Mouse (Mus musculus): ENCODE measurements around the gene Gpr153.
A peak's percentile ranks its signal among the peaks of the same experiment; 100 is the strongest.

Gpr153 gene

GRCm38 (mm10) chr4:152287317-152288120 is 13.5 kb downstream of the Gpr153 start:
- DNase-seq (ENCODE audit: low spot score) = no peak

- DNase-seq (ENCODE audit: low spot score) = no peak
These were observed 14.4 kb downstream of the Gpr153 start for GRCm38 (mm10) chr4:152288398-152288945.

- DNase-seq (ENCODE audit: low spot score) = peak; percentile 73
These were observed 16.4 kb downstream of the Gpr153 start for GRCm38 (mm10) chr4:152290385-152290784.

GRCm38 (mm10) chr4:152290991-152291390 is 17.0 kb downstream of the Gpr153 start:
- no peak for DNase-seq (ENCODE audit: low spot score)

GRCm38 (mm10) chr4:152291562-152291961 is 17.5 kb downstream of the Gpr153 start, which contains the start of gene Hes3:
Gene Hes3, minus strand, starts transcription at chr4:152291662.
- no peak for DNase-seq (ENCODE audit: low spot score)

- no peak for DNase-seq (ENCODE audit: low spot score)
These were observed 18.2 kb downstream of the Gpr153 start for GRCm38 (mm10) chr4:152292102-152292765.

- DNase-seq (ENCODE audit: low spot score) = no peak
These were observed 20.3 kb downstream of the Gpr153 start for GRCm38 (mm10) chr4:152294188-152294929.

DNA sequence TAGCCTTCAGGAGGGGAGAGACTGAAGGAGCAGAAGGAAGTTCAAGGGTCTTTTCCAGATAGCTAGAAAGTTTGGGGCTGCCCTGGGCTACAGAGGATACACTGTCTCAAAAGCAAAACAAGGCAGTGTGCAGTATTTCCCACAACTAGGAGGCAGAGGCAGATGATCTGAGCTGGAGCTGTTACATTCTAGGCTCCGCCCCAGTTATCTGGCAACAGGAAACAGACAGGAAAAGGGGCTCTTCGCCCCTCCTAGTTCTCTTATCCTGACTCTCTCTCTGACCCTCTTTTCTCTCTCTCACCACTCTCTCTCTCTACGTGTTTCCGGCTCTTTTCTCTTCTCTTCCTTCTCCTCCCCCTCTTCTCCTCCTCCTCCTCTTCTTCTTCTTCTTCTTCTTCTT is 21.9 kb downstream of the Gpr153 start:
- no peak for DNase-seq (ENCODE audit: low spot score)

- no peak for DNase-seq (ENCODE audit: low spot score)
These were observed 22.3 kb downstream of the Gpr153 start for GRCm38 (mm10) chr4:152296371-152296770.

GRCm38 (mm10) chr4:152296874-152297861 is 23.1 kb downstream of the Gpr153 start, which contains the start of gene Icmt:
Gene Icmt, plus strand, starts transcription at chr4:152297227.
- peak; percentile 99 for DNase-seq (ENCODE audit: low spot score)

GRCm38 (mm10) chr4:152298836-152299235 is 24.8 kb downstream of the Gpr153 start:
- no peak for DNase-seq (ENCODE audit: low spot score)

- no peak for DNase-seq (ENCODE audit: low spot score)
These were observed 26.3 kb downstream of the Gpr153 start for GRCm38 (mm10) chr4:152300375-152300774.

- DNase-seq (ENCODE audit: low spot score) = no peak
These were observed 28.0 kb downstream of the Gpr153 start for GRCm38 (mm10) chr4:152302012-152302411.

DNA sequence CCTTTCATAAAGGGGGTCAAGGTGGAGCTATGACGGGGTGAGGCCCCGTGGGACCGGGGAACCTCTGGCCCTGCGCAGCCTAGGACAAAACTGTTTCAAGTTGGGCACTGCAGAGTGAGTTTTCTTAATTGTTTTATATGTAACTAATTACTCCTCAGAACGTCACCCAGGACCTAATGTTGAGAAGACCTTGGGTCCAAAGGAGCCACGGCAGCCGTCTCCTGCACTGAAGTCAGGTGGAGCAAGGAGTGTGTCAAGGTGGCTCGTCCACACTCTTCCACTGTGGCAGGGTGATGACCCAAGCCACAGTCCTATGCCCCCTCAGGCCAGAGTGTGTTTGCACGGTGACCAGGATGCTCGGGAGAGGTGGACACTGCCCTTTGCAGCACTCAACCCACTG is 29.1 kb downstream of the Gpr153 start:
- no peak for DNase-seq (ENCODE audit: low spot score)

DNA sequence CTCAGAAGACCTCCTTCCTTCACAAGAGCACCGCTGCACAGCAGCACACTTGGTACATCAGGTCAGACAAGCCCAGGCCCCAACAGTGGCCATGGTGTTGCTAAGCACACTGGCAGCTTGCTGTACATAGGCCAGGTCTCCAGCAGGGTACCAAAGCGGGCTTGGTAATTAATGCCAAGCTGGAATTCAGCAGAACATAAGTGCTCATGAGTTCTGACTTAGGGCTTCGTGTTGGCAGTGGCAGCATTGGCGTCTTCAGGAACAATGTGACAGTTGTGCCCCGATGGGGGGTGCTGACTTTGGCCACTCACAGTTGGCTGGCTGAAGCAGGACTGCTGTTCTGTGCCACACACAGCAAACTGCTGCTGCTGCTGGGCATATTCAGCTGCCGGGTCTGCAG is 30.7 kb downstream of the Gpr153 start:
- no peak for DNase-seq (ENCODE audit: low spot score)

DNA sequence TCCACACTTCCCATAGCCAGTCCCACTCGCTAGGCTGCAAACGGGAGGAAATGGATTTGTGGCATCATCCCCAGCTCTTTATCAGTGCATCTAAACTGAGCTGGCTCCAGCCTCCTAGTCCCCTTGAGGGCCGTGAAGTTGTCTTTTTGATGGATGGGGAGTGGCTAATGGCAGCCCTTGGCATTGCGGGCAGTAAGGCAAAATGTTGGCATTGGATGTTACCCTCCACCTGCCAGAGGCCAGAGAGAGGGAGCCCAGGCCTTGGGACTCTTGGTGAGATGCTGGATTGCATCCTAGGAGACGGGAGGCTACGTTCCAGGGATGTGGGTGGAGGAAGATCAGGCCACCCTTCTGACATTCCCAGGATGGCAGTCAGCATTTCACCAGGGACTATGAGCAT is 32.0 kb downstream of the Gpr153 start:
- DNase-seq (ENCODE audit: low spot score) = no peak

GRCm38 (mm10) chr4:152307542-152307941 is 33.5 kb downstream of the Gpr153 start:
- DNase-seq (ENCODE audit: low spot score) = no peak

GRCm38 (mm10) chr4:152312186-152312585 is 38.2 kb downstream of the Gpr153 start:
- DNase-seq (ENCODE audit: low spot score) = no peak

- DNase-seq (ENCODE audit: low spot score) = peak; percentile 39
These were observed 39.2 kb downstream of the Gpr153 start for GRCm38 (mm10) chr4:152313211-152313632.

- DNase-seq (ENCODE audit: low spot score) = peak; percentile 58
These were observed 39.9 kb downstream of the Gpr153 start for GRCm38 (mm10) chr4:152313934-152314333.

All from retina, embryonic 14.5 days (tissue).